ENCODE assay signal across 24 mouse cellular contexts in the genomic region with DNA sequence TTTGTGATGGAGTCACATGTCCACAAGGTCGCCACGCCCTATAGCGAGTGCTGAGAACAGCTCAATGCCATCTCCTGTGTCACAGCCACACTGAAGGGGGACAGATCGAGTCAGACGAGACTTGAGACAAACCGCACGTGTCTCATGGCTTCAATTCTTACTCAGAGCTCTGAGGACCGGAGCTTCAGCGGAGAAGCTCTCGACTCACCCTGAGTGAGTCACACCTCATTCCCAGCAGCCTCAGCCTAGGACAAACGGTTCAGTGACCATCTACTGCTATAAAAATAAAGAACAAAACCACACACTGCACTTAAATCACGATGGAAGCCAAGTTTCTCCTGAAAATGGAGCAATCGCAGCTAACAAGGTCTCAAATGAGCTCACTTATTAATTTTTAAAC.
DNase-seq lines count a peak whose midpoint lies in the region; ATAC-seq and TF ChIP-seq lines count a peak whose summit lies in the region.
"Had no signal": no experiment of that assay in that cellular context is flagged by ENCODE, and none has a peak within 500 bp of the region (broad histone marks: within the 10 kb centered on the region; RNA-seq: fewer than 3 reads in every experiment).

No protein-coding gene starts in this region.

- TF ChIP-seq CTCF in left cerebral cortex, adult 2 months (IDR thresholded peaks at IDR 0.05), result no peak

- intact Hi-C loops in left cerebral cortex, adult 2 months (cut with DNase I), result no loop called here

- WGBS in heart, embryonic 12.5 days, result 62% methylated on average over 13 of the region's 13 CpGs

- no peak overlapping the region for H3K4me3 ChIP-seq in left cerebral cortex, adult 2 months
- H3K4me3 ChIP-seq in heart, embryonic 12.5 days, result no peak overlapping the region
- H3K4me3 ChIP-seq: embryonic facial prominence, embryonic 12.5 days; erythroblast, embryonic 14.5 days; forebrain, embryonic 13.5 days; heart, adult 2 months; hindbrain, embryonic 15.5 days; midbrain, embryonic 15.5 days had no signal

- no peaks in the 10 kb centered on the region for H3K9me3 ChIP-seq in heart, embryonic 12.5 days (replicated peaks)
- H3K9me3 ChIP-seq: embryonic facial prominence, embryonic 12.5 days; forebrain, embryonic 13.5 days; hindbrain, embryonic 15.5 days; midbrain, embryonic 15.5 days had no signal

- H3K4me1 ChIP-seq in heart, embryonic 12.5 days (replicated peaks), result peaks cover 18% of the 10 kb centered on the region

- no peak for ATAC-seq in heart, embryonic 12.5 days (ENCODE audit: insufficient number of reproducible peaks, low FRiP score)
- ATAC-seq: forebrain, embryonic 13.5 days; midbrain, embryonic 15.5 days had no signal

- no peak overlapping the region for H3K9ac ChIP-seq in heart, embryonic 12.5 days
- H3K9ac ChIP-seq: embryonic facial prominence, embryonic 12.5 days; forebrain, embryonic 13.5 days; hindbrain, embryonic 15.5 days; midbrain, embryonic 15.5 days had no signal

- peak; percentile 44 for DNase-seq in adrenal gland, adult 2 months
- DNase-seq in adrenal gland, postnatal 25 days, result no peak
- no peak for DNase-seq in left cerebral cortex, adult 2 months (ENCODE audit: extremely low spot score in 1 of 2, low spot score in 2 of 2)
- DNase-seq in left cerebral cortex, adult 18-20 months (ENCODE audit: low spot score in 2 of 2), result no peak
- DNase-seq in Muller cell, postnatal 12 days (ENCODE audit: inconsistent ontology term), result peak; percentile 13
- peak; percentile 69 for DNase-seq in fibroblast of lung, adult 2 months (ENCODE audit: low read depth)
- DNase-seq in heart, adult 8-10 months (ENCODE audit: low spot score), result no peak
- DNase-seq: B cell, adult 2 months; cerebellum, adult 18-20 months; cerebellum, postnatal 25 days; gastrocnemius, postnatal 25 days; heart, adult 2 months; heart, postnatal 4 days; kidney, adult 2 months; lung, postnatal 4 days; right cerebral cortex, postnatal 25 days; thymus, postnatal 4 days had no signal

- no peaks in the 10 kb centered on the region; the same call in 1 of the 2 replicates for H3K27me3 ChIP-seq in heart, embryonic 12.5 days (replicated peaks)
- H3K27me3 ChIP-seq: embryonic facial prominence, embryonic 12.5 days; forebrain, embryonic 13.5 days; hindbrain, embryonic 15.5 days; midbrain, embryonic 15.5 days had no signal

- peak overlapping the region; percentile 44; the same call in 1 of the 2 replicates for H3K27ac ChIP-seq in left cerebral cortex, adult 2 months
- H3K27ac ChIP-seq in heart, embryonic 12.5 days (ENCODE audit: poor library complexity, severe bottlenecking), result no peak overlapping the region
- H3K27ac ChIP-seq: embryonic facial prominence, embryonic 12.5 days; forebrain, embryonic 13.5 days; heart, adult 2 months; hindbrain, embryonic 15.5 days; kidney, postnatal 0 days; midbrain, embryonic 15.5 days had no signal

- no peaks in the 10 kb centered on the region for H3K36me3 ChIP-seq in heart, embryonic 12.5 days
- H3K36me3 ChIP-seq: embryonic facial prominence, embryonic 12.5 days; hindbrain, embryonic 15.5 days; midbrain, embryonic 15.5 days had no signal

- no peak overlapping the region for H3K4me2 ChIP-seq in heart, embryonic 12.5 days
- H3K4me2 ChIP-seq: embryonic facial prominence, embryonic 12.5 days; forebrain, embryonic 13.5 days; hindbrain, embryonic 15.5 days; midbrain, embryonic 15.5 days had no signal

Comparison
In these comparisons a context has a peak if more than half of its experiments do, and no peak if none do; other contexts are left out.
1. DNase-seq: peak in adrenal gland, adult 2 months (single experiment), Muller cell, postnatal 12 days (single experiment) and fibroblast of lung, adult 2 months (single experiment); none in adrenal gland, postnatal 25 days (single experiment), left cerebral cortex, adult 2 months (0 of 2), left cerebral cortex, adult 18-20 months (0 of 2) and heart, adult 8-10 months (single experiment).